8 mouse cellular contexts compared by ENCODE assay signal in the genomic region with DNA sequence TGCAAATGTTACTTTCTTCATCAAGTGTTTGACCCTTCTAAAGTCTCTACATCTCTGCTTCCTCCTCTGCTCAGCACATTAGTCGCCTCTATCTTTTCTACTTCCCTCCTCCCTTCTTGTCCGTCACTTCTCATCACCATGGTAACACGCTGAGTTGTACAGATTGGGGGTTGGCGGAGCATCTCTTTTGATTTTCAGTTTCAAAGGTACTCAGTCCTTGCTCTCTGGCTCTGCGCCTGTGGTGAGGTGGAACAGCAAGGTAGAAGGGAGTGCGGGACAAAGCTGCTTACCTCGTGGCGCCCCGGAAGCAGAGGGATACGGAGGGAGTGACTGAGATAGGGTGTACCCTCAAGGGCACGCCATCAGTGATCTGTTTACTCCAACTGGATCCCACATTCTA. TPM values are rescaled to one million over a fixed set of nuclear protein-coding genes. Genes with fewer than 3 reads are reported as not detected.
DNase-seq lines count a peak whose midpoint lies in the region; ATAC-seq and TF ChIP-seq lines count a peak whose summit lies in the region.
"Had no signal": no experiment of that assay in that cellular context is flagged by ENCODE, and none has a peak within 500 bp of the region (broad histone marks: within the 10 kb centered on the region; RNA-seq: fewer than 3 reads in every experiment).

No protein-coding gene starts in this region.

- no peak overlapping the region for H3K9ac ChIP-seq in hindbrain, embryonic 14.5 days

- TF ChIP-seq POLR2A in cerebellum, adult 2 months (IDR thresholded peaks at IDR 0.05; ENCODE audit: borderline replicate concordance, insufficient read depth, low read length) = no peak

- peak; percentile 14 for DNase-seq in right cerebral cortex, adult 18-20 months
- no peak for DNase-seq in right cerebral cortex, postnatal 36 days (ENCODE audit: low spot score in 2 of 2)
- DNase-seq in cerebellum, adult 2 months = peak; percentile 33 to 51
- DNase-seq in hindbrain, embryonic 14.5 days (ENCODE audit: low spot score) = no peak
- no peak for DNase-seq in kidney, postnatal 36 days
- no peak for DNase-seq in lung, adult 18-20 months
- DNase-seq: lung, postnatal 10 days had no signal

- peak overlapping the region; percentile 24 for H3K4me2 ChIP-seq in hindbrain, embryonic 14.5 days (replicated peaks)

- no peaks in the 10 kb centered on the region for H3K36me3 ChIP-seq in hindbrain, embryonic 14.5 days (replicated peaks; ENCODE audit: control insufficient read depth, insufficient read depth)

- H3K9me3 ChIP-seq in hindbrain, embryonic 14.5 days (ENCODE audit: control insufficient read depth, low read length) = no peaks in the 10 kb centered on the region

- H3K27me3 ChIP-seq in cerebellum, adult 2 months (ENCODE audit: control insufficient read depth, insufficient read depth, low read length) = no peaks in the 10 kb centered on the region
- no peaks in the 10 kb centered on the region for H3K27me3 ChIP-seq in hindbrain, embryonic 14.5 days (ENCODE audit: control insufficient read depth, insufficient read depth, low read length)

- H3K27ac ChIP-seq in cerebellum, adult 2 months (ENCODE audit: insufficient read depth, low read length) = no peak overlapping the region
- no peak overlapping the region for H3K27ac ChIP-seq in hindbrain, embryonic 14.5 days

- TF ChIP-seq CTCF in cerebellum, adult 2 months (IDR thresholded peaks at IDR 0.05; ENCODE audit: borderline replicate concordance, insufficient read depth, low read depth, low read length) = no peak

- H3K4me1 ChIP-seq in cerebellum, adult 2 months (ENCODE audit: control insufficient read depth, insufficient read depth, low read length) = peaks cover 5% of the 10 kb centered on the region; the same call in 1 of the 2 replicates
- H3K4me1 ChIP-seq in hindbrain, embryonic 14.5 days (replicated peaks; ENCODE audit: control insufficient read depth, insufficient read depth, low read length) = no peaks in the 10 kb centered on the region

- no peak overlapping the region for H3K4me3 ChIP-seq in cerebellum, adult 2 months (replicated peaks; ENCODE audit: insufficient read depth, low read depth, low read length)
- H3K4me3 ChIP-seq in hindbrain, embryonic 14.5 days (replicated peaks; ENCODE audit: low read length) = no peak overlapping the region

- WGBS in cerebellum, adult 2 months = 49% methylated on average over 11 of the region's 11 CpGs
- 37% methylated on average over 11 of the region's 11 CpGs for WGBS in hindbrain, embryonic 14.5 days

- peak; percentile 63 for ATAC-seq in hindbrain, embryonic 14.5 days (ENCODE audit: low FRiP score)
- peak; percentile 30; the same call in 1 of the 2 replicates for ATAC-seq in neutrophil, adult 5-6 weeks (ENCODE audit: extremely low read depth, insufficient number of reproducible peaks, low FRiP score, poor library complexity, severe bottlenecking)

RNA-seq across cellular contexts. Expression of gene Manba, which starts 27.9 kb away (rescaled TPM):
- polyA plus RNA-seq in cerebellum, adult 2 months (2012; rRNA removed) = 8.8 and 9.8 TPM in 2 replicates
- 8.1 and 8.3 TPM in 2 replicates for polyA plus RNA-seq in hindbrain, embryonic 14.5 days (2014; fragmentation: Nextera tagmentation; extraction: Ambion mirVana)
- 36.7 and 45.9 TPM in 2 replicates for total RNA-seq in neutrophil, adult 5-6 weeks (2017)

Comparison
In these comparisons a context has a peak if more than half of its experiments do, and no peak if none do; other contexts are left out.
1. DNase-seq: peak in right cerebral cortex, adult 18-20 months (single experiment) and cerebellum, adult 2 months (2 of 2); none in right cerebral cortex, postnatal 36 days (0 of 2), hindbrain, embryonic 14.5 days (single experiment), kidney, postnatal 36 days (0 of 2) and lung, adult 18-20 months (0 of 2).